Mouse (Mus musculus): ENCODE results near the gene Pitpnm3.

Pitpnm3 gene

DNA sequence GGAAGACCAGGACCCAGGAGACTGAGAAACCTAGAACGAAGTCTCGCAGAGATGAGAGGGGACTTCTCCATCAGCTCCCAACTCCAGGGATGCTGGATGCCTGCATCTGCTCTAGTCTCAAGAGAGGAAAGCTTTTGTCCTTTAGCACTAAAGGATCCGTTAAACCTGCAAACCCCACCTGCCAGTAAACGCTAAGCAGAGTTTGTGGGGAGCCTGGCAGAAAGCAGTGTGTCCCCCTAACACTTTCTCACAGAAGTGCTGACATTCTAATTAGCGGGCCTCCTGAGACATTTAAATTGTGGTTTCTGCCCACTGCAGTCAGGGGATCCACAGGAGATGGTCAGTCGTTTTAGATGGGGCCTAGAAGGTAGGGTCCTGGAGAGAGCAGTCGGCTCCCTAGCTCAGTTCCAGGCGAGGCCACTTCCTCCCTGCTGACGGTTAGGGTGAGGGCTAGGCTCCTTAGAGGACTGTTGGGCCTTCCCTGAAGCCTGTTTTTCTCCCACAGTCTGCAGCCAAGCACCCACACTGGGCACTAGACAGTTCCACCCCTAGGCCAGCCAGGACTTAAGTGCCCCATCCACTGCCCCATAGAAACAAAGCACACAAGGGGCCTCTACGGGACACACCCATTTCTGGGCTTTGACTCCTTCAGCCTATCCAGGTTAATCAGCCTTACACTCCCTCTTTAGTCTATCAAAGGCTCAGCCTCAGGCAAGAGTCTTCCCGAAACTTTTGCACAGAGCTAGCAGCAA is 829 bp upstream of the Pitpnm3 start:
- no peak for DNase-seq (ENCODE audit: low spot score in 2 of 2)

DNA sequence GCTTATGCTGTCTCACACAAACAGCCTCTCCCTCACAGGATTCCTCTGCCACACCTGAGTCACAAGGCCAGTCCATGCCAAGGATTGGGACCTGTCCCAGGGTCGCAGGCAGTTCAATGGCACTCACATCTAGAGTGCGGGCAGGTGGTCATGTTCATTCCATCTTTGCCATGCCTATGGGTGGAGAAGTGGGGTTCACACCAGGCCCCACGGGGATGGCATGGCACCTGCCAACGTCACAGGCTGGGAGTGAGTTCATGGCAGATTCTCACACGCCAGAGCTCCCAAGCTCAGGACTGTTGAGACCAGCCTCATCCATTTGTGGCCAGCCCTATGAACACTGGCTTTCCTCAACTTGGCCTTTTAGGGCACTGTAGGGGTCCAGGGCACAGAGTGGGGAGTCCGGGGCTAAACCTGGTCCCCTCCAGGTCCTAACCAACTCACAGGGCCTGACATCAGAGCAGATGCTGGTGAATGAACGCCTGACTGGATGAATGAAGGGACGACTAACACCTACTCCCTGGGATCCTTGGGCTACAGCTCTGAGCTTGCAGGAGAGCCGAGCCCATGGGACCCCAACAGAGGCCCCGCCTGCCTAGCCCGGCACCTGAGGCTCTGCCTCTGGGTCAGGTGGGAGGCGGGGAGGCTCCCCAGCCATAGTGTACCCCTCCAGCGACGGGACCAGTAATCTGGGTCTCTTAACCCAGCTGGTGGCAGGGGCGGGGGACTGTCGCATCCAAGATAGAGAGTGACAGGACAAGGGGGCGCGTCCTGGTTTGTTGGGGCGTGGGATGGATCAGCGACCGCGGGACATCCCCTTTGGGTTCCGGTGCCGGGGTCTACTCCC is 819 bp downstream of the Pitpnm3 start:
- no peak for DNase-seq (ENCODE audit: low spot score in 2 of 2)

DNA sequence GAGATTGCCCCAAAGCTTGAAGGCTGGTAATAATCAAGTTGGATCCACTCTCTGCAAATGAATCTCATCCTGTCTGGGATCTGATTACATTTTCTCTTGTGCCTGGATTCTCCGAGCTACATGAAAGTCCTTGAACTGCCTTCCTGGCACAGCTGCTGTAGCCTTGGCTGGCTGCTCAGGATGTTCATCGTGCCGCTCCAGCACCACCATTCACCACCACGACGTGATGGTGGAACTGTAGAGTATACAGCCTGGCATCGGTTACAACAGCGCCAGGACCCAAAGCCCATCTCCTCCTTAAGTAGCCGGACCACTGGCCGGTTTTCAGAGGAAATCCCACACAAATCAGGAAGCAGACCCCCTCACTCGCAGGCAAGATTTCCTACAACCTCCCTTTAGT is 2.5 kb downstream of the Pitpnm3 start:
- DNase-seq (ENCODE audit: low spot score in 2 of 2) = no peak

DNA sequence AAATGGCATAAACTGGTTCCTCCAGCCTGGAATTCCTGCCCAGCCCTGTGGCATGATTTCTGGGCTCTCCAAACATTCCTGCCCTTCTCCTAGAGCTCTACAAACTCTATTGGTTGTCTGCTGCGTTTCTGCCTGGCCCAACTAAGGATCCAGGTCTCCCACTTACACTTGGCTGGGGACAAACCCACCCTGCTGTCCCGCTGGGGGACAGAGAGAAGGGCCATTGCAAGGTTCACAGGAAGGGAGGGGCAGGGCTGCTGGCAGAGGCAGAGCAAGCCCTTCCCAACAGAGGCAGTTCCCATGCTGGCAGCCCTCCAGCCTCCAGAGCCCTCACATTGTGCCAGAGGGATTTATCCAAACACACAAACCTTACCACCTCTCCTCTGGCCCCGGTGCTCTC is 3.3 kb downstream of the Pitpnm3 start:
- DNase-seq (ENCODE audit: low spot score in 2 of 2) = no peak

DNA sequence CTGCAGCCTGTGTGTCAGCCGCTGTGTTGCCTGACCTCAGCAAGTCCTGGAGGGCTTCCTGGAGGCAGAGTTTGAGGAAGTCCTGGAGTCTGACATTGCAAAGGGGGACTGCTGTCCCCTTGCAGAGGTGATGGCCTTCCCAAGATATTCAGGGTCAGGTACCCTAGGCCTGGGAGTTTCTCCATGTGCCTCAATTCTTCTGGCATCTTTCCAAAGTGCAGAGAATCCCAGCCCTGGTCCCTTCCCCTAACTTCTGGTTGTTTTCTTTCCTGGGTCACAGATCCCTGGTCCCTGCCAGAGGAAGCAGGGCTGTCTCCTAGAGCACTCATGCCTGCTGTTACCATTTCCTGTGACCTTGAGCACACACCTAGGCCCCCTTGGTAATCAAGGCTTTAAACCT is 3.9 kb downstream of the Pitpnm3 start:
- DNase-seq (ENCODE audit: low spot score in 2 of 2) = no peak

DNA sequence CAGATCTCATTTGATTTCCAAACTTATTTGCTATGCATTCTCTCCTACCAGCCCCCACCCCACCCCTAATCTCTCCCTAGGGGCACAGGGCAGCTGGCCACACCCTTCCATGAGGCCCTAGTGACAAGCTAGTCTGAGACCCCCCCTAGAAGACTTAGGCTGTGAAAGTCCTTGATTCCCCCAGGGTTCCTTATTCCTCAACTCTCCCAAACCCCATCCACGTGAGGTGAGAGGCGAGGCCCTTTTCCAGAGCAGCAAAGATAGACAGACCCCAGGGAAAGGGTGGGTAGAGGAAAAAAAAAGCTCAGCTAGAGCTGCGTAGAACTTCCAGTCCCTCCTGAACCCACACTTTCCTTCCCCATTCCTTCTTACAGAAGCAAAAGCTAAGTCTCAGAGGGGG is 4.7 kb downstream of the Pitpnm3 start:
- DNase-seq (ENCODE audit: low spot score in 2 of 2) = no peak

DNA sequence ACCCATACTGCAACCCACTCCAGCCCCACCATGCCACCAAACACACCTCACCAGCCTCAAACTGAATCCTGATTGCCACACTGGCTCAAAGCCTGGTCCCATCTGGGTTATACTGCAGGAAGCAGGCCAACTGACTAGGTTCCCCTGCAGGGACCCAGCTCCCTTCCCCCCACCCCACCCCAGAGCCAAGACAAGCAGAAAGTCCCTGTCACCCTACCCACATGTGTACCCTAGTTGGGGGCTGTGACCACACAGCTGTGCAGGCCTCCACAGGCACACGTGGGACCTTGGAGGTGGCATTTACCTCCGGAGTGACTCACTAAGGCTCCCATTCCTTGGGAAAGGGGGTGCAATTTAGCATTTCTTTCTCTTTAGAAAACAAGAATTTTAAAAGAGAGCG is 5.1 kb downstream of the Pitpnm3 start:
- DNase-seq (ENCODE audit: low spot score in 2 of 2) = no peak

DNA sequence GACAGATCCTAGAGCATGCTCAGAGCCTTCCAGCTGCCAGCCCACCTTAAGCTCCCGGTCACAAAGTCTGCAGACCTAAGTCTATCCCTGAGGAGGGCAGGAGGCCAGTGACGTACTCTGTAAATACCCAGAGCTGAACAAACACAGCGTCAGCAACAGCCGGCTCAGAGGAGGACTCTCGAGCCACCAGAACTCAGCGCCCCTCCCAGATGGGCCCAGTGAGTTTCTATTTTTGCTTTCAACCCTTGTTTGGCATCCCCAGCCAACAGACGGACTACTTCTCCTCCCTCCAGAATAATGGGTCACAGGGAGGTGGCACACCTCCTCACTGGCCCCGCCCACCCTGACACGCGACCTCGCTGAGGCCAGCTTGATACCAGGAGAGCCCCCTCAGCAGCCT is 5.6 kb downstream of the Pitpnm3 start:
- DNase-seq (ENCODE audit: low spot score in 2 of 2) = no peak

DNA sequence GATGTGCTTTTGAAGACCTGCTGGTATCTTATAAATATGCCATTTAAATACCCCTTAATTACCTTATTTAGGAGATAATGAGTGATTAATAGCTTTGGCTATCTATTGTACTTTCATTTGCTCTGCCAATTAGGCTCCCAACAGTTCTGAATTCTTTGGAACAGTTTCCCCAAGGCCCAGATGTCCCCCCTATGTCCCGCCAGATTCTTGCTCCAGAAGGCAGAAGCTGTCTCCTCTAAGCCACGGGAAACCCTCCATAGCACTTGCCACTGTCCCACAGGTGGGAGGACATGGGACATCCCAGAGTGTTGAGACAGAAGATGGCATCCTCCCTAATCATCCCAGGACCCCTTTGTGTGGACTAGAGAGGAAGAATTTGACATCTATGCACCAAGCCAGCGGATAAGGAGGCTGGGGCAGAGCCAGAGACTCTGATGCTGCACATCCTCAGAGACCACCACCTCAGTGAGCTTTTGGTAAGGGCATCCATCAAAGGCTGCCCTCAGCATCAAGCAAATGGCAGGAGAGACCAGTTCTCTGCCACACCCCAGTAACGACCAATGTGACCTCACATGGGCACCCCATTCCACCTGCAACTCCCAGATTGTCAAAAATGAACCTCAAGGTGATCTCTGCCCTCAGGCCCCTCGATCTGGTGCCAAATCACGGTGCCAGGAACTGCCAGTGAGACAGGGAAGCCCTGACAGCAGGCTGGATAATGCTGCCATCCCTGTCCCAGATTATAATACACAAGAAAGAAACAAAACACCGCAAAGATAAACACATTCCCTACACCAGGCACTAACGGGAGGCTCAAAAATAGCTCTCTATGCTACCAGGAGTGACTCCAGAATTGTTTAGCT is 6.3 kb downstream of the Pitpnm3 start:
- DNase-seq (ENCODE audit: low spot score in 2 of 2) = no peak

DNA sequence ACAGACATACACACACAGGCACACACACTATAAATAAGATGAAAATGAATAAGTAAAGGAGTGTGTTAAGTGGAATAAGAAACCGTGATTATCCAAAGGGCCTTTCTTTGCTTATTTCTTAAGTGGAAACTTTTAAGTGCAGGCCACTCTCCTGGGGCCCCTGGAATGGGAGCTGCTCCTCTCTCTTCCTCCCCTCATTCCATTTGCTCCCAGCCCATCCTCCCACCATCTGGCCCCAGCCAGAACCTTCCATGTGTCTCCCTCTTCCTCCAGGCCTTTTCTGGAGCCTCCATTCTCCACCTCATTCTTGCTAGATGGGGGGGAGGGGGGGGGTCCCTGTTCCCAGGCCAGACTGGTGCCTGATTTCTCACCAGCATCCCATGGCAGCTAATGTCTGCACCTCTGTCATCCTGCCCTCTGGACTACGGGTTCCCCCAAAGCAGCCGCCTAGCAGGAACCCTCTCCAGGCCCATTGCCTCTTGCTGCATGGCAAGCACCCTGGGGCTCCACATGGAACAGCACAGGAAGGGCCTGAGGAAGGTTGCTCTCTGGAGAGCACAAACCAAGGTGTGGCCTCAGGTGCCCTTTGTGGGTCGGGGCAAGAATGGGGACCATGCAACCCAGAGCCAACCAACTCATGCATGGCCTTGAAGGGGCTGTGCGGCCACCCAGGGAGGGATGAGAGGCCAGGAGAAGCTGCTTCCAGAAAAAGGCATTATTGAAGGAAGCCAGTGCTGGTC is 8.0 kb downstream of the Pitpnm3 start:
- no peak for DNase-seq (ENCODE audit: low spot score in 2 of 2)

DNA sequence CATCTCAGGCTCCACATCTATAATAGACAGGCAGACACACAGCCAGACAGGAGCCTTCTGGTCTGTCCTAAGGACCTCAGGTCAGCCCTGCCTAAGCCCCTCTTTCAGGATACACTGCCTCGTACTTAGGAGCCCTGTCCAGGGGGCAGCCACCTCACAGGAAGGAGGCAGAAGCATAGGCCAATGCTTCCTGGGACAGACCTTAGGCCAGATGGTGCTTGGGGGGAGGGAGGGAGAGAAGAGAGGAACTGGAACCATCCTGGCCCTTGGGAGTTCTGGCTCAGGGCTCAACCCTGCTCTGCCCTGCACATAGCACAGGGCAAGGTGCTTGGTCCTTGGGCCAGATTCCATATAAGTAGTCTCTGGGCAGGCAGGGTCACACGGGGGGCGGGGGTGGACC is 9.8 kb downstream of the Pitpnm3 start:
- no peak for DNase-seq (ENCODE audit: low spot score in 2 of 2)

DNA sequence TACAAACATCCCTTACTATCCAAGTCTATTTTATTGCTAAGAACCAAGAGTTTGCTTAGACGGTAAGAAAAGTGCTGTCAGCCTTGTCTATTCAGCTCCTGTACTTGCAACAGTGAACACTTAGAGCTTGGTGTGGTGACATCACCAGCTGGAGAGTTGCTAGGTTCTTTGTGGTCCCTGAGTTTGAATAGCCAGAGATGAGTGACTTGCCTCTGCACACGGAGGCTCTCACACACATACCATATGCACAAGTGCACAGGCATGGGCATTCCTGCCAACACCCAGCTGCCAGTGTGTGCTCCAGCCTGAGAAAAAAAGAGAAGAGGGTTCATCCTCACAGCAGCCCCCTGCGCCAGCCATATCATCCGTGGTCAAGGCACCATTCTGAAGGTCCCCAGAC is 12.0 kb downstream of the Pitpnm3 start:
- no peak for DNase-seq (ENCODE audit: low spot score in 2 of 2)

DNA sequence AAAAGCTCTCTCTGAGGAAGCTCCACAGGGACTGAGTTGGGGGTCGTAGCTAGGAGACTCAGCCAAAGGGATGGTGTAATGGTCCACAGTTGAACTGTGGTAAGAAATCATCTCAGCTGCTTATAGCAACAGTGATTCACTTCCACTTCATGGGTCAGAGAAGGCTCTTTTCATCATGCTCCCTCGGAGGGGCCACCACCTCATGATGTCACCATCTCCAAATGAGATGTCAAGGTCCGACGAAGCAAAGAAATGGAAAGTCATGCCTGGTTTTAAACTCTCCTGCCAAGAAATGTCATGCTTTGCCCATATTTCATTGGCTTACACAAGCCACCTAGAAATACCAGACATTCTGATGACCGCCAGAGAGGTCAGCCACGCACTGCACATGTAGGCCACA is 15.2 kb downstream of the Pitpnm3 start:
- DNase-seq (ENCODE audit: low spot score in 2 of 2) = no peak

DNA sequence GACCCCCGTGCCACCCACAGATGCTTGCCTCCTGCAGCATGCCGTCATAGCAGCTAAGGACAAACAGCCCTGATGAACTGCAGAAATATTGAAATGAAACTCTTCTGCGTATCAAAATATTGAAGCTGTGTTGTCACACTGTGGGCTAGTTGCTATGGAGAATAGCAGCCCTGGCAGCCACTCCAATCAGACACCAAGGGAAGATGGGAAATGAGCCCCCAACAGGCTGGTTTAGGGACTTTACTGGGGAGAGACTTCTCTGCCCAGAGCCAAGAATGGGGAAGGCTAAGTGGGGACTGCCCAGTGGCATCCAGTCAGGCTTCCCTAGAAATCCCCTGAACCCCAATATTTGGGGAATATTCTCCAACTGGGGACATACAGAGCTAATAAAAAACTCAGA is 16.9 kb downstream of the Pitpnm3 start:
- DNase-seq (ENCODE audit: low spot score in 2 of 2) = no peak

DNA sequence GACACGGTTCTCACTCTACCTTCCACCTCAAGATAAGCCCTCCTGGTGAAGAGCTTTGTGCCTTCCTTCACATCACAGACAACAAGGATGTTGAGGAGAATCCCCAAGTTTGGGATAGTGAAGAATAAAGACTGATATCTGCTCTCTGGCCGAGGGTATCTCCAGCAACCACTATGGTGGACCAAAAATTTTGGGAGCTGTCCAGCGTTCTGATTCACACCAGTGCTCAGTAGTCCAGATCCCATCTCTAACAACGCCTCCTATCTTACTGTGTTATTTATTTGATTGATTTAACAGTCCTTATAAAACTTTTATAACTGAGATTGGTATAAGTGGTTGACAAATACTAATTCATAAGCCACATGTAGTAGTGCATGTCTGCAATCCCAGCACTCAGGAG is 22.3 kb downstream of the Pitpnm3 start:
- no peak for DNase-seq (ENCODE audit: low spot score in 2 of 2)

DNA sequence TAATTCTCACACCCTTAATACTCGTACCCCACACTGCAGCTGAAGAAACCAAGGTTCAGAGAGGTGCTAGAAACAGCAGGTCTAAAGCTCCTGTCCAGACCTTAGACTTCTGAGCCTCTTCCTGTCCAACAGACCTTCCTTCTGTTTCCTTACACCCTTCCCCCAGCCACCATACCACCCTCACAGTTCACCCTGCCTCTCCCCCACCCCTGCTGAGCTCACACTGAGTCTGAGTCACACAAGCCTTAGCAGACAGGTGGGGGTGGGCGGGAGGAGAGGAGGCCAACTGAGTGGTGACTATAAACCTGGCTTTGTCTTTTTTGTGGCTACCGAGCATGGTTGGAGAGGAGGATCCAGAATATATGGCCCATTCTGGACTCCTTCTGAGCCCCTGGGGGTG is 24.9 kb downstream of the Pitpnm3 start:
- no peak for DNase-seq (ENCODE audit: low spot score in 2 of 2)

DNA sequence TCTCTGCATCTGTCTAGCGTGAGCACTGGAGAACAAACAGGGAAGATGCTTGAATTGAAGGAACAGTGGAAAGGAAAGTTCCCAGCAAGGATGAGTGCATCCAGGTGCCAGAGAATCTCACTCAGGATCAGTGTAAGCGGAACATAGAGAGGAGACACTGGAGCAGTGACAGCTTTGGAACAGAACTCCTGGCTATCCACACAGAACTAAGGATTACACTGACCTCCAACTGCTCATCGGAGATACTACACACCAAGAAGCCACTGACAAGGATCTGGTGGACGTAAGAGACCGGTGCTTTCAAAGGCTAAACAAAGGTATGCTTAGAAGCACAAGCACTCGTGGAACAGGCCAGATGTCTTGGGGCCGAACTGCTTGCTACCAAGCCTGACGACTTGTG is 31.4 kb downstream of the Pitpnm3 start:
- no peak for DNase-seq (ENCODE audit: low spot score in 2 of 2)

DNA sequence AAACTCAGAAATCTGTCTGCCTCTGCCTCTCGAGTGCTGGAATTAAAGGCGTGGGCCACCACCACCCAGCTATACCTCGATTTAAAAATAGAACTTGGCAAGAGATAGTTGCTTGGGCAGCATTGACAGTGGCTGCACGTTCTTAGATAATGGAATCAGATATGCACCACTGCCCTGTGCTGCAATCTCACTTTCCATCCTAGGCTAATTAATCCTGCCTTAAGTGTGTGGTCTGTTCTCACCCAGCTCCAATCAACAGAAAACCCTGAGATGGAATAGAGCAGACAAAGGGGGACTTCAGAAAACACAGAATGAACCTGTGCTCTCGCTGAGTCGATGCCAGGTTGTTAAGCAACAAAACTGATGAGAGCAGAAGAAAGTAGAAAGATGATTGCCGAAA is 32.0 kb downstream of the Pitpnm3 start:
- no peak for DNase-seq (ENCODE audit: low spot score in 2 of 2)

DNA sequence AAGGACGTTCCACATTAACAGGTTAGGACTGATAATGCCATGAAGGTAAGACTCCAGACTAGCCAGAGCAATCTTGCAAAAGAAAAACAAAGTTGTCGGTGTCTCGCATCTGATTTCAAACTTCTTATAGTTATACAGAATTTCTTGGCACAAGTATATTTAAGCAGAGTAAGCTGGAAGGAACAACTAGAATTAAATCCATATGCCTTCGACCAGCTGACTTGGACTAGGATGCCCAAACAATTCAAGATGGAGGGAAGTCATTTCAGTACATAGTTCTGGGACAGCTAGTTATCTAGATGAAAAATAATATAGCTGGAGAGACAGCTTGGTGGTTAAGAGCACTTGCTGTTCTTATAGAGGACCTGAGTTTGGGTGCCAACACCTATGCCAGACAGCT is 34.6 kb downstream of the Pitpnm3 start:
- no peak for DNase-seq (ENCODE audit: low spot score in 2 of 2)

DNA sequence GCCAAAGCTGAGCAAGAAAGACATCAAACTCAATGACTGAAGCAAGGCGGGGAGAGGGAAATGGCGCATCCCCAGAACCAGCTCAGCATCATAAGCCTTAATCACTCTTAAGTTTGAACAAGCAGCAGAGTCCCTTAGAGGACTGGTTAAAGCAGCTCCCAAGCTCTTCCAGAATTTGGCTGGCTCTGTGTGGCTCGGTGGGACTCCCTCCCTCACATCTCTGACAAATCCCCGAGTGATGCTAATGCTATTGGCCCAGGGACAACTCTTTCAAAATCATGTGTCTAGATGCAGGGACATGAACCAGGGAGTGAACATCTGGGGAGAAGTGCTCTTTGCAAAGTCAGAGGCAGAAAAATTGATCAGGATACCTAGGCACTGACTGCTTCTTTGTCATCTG is 36.4 kb downstream of the Pitpnm3 start:
- no peak for DNase-seq (ENCODE audit: low spot score in 2 of 2)

DNA sequence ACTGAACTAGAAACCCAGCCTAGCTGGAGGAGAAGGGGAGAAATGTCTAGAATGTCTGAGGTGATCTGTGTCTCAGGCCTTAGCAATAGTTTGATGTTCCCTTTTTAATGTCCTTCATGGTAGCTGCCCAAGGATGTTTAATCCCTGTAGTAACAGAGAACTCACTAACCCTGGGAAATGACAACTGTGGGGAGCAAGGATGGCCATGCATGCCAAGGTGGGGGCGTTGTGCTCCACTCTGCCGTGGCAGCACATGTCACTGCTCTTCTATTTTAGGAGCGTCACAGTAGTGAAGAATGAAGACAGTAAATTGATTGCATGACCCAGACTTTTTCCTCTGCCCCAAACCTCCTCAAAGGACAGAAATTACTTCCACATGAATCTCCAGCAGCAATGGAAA is 37.6 kb downstream of the Pitpnm3 start:
- DNase-seq (ENCODE audit: low spot score in 2 of 2) = no peak

DNA sequence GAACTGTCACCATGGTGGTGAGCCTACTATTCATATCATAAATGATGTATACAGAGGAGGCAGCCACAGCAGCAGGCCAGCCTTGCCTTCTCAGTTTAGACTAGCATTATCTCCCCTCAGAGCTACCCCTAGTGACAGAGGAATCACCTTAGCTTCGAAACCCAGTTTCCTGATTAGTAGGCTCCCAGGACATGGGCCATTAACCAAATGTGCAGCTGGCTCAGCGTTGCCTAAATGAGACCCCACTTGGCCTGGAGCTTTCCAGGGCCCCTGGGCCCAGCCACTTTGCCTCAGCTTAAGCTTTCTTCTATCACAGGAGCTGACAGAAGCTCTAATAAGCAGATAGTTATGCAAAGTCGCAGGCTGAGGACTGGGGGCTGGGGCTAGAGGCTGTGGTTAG is 39.6 kb downstream of the Pitpnm3 start:
- DNase-seq (ENCODE audit: low spot score in 2 of 2) = no peak

All from frontal cortex, postnatal 14 days (tissue).